Mouse (Mus musculus): ENCODE measurements around the gene Cd47. TPM values are rescaled to one million over a fixed set of nuclear protein-coding genes. Genes with fewer than 3 reads are reported as not detected.
A peak's percentile ranks its signal among the peaks of the same experiment; 100 is the strongest.

Gene Cd47
- 293 to 337 TPM (median 305 TPM) in 3 replicates for total RNA-seq (2017)

DNA sequence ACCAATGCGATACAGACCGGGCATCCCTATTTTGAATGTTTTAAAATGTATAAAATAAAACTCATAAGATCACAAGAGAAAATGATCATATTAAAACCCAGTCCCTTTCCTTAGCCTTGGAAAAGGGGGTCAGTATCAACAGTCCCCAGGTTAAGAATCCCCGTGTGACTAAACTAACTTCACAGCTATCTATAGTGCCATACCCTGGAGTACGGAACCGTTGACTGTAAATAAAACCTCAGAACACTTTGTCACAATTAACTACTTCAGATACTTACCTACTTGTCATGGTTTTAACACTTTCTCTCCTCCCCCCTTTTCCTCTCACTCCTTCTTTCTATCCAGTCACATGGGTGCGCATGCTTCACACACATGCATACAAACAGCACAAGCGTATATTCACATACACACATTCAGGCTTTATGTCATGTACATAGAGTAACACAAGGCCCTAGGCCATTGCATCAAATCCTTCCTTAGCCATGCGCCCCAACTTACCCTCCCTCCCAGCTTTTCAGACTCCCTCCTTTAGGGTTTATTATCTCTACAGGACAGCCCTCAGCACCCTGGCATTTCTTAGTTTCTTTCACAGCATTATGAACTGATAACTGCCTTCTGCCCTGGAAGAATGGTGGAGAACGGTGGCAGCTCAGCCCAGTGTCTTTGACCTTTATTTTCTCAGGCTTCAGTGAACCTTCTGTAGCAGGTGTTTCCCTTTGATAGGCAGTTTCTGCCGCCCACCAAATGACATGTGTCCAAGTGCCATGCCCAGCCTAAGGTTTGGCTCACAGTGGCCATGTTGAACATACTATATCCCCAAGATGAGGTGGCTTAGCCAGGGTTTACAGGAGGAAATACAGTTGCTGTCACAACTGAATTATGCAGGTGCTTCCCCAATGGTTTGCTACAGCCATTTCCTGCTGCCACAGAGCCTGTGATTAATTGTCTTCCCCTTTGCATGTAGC, at the start of gene Cd47:
Gene Cd47 (plus strand): TSS at position 937 of the 965 bp plus-strand sequence.
- ATAC-seq (replicated peaks; ENCODE audit: insufficient number of reproducible peaks, low FRiP score, low TSS enrichment, poor library complexity, severe bottlenecking), result peak; percentile 54

DNA sequence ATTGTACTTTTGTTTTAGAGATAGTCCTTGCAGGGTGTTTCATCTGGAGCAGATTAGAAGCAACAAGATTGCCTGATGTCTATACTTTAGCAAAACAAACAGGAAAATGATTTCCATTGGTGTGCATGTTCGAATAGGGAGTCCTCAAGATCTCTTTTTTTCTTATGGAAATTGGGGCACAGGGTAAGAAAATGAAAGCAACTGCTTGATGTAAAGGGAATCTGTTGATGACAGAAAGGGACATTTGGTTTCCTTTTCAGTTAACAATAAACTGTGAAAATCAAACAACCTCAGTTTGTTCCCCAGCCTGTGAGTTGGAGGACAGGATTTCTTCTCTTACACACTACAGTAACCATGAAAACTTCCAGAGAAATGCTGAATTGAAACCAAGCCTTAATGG, 47.4 kb upstream of the Cd47 start:
- ATAC-seq (replicated peaks; ENCODE audit: insufficient number of reproducible peaks, low FRiP score, low TSS enrichment, poor library complexity, severe bottlenecking), result no peak

DNA sequence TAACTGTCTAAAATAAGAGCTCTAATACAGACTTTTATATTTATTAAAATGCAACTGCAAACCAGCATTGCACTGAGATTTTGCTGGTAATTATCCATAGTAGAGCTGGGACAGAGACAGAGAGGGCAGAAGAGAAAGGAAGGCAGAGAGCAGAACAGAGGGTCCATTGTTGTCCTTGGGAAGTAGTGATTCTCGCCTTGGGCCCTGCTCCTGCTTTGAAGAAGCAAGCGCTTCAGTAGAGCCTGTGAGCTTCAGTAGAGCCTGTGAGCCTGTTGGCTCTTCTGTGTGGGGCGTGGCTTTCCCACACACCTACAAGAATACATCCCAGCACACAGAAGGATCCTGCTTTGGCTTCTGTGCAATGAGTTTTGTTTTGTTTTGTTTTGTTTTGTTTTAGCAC, 47.0 kb upstream of the Cd47 start:
- ATAC-seq (replicated peaks; ENCODE audit: insufficient number of reproducible peaks, low FRiP score, low TSS enrichment, poor library complexity, severe bottlenecking), result no peak

DNA sequence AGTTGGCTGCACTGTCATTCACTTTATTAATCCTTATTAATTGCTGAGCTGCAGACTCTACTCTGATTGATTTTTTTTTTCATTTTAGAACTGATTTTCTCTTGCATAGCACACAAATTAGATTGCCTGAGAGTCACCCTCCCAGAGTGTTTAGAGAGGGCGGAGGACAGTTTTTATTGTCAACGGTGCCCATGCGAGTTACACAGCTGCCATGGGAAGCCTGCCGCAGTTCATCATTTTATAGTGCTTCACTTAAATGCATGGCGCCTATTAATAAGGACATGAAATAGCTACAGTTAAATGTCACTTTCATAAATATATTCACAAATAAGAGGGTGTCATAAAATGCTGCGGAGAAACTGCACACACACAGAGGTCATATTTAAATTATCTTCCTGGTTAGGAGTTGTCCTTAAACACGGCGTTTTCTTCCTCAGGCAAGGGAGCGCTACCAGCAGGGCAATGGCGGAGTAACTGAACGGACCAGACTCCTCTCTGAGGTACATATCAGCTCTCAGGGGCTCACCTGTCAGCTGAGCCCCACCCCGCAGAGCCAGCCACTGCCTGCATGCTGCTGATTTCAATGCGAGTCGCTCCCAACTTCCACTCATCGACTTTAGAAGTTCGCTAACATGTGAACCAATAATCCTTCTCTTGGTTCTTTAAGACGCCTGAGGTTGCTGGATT, 39.7 kb upstream of the Cd47 start:
- ATAC-seq (replicated peaks; ENCODE audit: insufficient number of reproducible peaks, low FRiP score, low TSS enrichment, poor library complexity, severe bottlenecking), result no peak

DNA sequence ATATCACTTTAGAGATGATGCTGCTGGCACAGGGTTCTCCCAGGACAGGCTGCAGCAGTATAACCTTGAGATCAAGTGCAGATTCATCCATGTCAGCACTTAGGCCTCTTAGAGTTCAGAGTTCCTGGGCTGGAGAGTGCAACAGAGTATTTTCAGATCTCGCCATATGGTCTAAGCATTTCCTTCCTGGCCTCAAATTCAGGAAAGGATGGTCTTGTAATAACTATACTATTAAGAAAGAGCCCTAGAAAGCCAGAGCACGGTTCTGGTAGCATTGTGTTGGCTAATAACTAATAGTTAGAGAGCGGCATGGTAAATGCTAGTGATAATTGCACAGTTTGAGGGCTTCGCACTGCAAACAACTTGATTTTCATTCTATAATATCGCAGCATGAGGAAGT, 38.4 kb upstream of the Cd47 start:
- ATAC-seq (replicated peaks; ENCODE audit: insufficient number of reproducible peaks, low FRiP score, low TSS enrichment, poor library complexity, severe bottlenecking), result no peak

DNA sequence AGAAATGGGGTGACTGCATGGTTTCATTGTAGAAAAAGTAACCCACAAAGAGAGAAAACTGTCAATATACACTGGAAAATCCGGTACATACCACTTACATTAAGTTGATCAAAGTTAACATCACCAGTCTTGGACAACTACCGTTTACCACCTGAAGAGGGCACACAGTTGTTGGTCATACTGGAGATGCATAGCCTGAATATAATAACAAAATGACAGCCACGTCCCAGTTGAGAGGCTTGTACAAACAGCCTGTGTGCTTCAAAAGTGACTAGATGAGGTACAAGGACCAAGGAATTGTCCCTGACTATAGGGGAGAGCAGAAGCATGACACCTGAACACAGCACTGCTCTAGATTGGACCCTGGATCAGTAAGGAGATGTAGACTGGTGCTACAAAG, 34.0 kb upstream of the Cd47 start:
- ATAC-seq (replicated peaks; ENCODE audit: insufficient number of reproducible peaks, low FRiP score, low TSS enrichment, poor library complexity, severe bottlenecking), result peak; percentile 87

DNA sequence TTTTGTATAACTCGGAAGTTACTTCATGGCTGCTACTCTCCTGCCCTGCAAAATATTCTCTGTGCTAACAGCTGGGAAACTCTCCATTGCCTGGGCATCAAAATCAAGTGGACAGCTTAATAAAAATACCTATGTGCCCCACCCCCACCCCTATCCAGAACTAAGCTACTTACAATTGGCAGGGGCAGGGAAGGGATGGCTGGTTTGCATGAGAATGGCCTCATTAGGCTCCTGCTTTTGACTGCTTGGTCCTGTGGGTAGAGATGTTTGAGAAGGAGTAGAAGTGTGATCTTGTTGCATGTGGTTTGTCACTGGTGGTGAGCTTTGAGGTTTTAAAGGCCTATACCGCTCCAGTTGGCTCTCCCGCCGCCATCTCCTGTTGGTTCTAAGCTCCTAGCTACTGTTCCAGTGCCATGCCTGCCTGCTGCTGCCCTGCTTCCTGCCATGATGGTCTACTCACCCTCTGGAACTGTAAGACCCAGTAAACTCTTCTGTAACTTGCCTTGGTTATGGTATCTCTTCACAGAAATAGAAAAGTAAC, 31.8 kb upstream of the Cd47 start:
- no peak for ATAC-seq (replicated peaks; ENCODE audit: insufficient number of reproducible peaks, low FRiP score, low TSS enrichment, poor library complexity, severe bottlenecking)

DNA sequence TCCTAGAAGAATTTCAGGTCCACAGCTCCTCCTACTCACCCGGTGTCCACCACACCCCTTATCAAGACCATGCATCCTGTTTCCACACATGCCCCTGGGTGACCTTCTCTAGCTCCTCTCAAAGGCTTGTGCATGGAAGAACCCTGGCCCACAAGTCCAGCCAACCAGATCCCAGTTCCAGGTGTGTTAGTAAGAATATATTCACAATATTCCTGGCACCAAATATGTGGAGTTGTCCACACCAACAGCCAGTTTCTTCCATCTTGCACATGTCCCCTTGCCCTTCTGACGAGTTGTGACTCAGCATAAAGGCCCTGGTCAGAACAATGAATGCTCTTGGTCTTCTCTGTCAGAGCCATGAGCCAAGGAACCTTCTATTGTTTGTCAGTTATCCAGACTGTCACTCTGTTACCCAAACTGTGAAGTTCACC, 30.5 kb upstream of the Cd47 start:
- no peak for ATAC-seq (replicated peaks; ENCODE audit: insufficient number of reproducible peaks, low FRiP score, low TSS enrichment, poor library complexity, severe bottlenecking)

DNA sequence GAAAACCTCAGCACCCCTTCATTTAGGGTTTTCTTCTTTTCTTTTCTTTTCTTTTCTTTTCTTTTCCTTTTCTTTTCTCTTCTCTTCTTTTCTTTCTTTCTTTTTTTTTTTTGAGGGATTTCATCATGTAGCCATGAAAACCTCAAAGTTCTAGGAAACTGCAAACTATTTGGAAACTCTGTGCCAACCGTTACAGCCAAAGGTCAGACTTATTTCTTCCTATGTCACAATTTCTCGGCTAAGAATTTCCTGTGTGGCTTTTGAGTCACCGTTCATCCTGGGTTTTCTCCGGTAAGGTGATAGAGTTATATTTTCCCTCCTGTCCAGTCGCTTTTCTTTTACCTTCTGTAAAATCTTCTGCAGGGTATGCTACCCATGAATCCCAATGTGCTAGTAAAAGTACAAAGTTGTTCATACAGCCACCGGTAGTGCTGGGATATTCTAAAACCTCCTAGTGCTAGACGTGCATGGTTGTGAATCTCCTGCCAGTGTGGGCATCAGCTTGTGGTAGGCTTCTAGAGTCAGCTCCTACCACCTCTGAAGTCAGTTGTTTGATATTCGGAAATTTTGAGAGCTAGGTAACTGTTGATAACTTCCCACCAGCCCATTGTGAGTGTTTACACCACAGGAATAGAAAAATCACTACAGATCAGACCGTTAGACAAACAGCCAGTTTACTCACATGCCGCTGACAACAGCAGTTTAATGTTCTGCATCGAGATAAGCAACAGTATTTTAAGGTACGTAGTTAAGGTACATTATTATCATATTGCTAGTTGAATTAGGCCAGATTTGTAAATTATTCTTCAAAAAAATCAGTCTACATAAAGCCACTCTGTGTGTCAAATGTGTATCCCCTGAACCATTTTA, 29.8 kb upstream of the Cd47 start:
- no peak for ATAC-seq (replicated peaks; ENCODE audit: insufficient number of reproducible peaks, low FRiP score, low TSS enrichment, poor library complexity, severe bottlenecking)

DNA sequence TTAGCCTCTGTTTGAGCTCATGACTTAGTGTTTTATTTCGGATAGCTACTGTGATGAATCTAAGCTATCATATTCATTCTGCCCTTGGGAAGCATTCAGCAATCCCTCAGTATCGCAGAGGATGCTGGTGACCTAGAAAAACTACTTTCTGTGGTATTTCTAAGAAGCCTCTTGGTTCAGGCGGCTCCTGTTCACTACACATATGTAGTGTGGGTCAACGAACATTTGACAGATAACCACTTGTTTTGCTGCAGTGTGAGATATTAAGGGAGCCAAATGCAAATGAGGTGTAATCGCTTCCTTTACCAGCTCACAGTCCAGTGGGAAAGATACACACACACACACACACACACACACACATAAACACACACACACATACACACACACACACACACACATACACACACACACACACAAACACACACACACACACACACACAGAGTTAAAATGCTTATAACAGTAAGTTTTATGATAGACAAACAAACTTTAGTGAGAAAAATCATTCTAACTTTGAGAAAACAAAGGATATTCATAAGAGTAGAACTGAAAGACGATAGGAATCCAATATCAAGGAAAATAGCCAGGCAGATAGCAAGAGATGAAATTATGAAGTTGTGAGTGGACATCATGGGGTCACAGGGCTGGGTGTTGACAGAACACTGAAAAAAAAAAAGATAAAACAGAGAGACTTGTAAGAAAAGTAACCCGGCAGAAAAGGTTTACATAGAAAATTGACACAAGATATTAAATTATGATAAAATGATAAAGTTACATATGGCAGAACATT, 28.5 kb upstream of the Cd47 start:
- no peak for ATAC-seq (replicated peaks; ENCODE audit: insufficient number of reproducible peaks, low FRiP score, low TSS enrichment, poor library complexity, severe bottlenecking)

DNA sequence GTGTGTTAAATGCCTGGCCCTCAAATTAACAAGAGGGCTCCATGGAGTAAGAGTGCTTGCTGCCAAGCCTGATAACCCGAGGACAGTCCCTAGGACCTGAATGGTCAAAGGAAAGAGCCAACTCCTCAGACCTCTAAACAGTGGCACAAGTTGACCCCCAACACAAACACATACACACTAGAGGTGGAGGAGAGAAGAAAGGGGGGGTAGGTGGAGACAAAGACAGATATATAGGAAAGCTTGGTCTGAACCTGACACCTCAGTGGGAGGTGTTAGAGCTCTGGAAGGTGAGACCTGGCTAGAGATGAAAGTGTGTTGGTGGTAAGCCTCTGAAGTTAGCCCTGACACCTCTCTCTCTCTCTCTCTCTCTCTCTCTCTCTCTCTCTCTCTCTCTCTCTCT, 27.8 kb upstream of the Cd47 start:
- peak; percentile 45; the same call in 1 of the 2 replicates for ATAC-seq (replicated peaks; ENCODE audit: insufficient number of reproducible peaks, low FRiP score, low TSS enrichment, poor library complexity, severe bottlenecking)

DNA sequence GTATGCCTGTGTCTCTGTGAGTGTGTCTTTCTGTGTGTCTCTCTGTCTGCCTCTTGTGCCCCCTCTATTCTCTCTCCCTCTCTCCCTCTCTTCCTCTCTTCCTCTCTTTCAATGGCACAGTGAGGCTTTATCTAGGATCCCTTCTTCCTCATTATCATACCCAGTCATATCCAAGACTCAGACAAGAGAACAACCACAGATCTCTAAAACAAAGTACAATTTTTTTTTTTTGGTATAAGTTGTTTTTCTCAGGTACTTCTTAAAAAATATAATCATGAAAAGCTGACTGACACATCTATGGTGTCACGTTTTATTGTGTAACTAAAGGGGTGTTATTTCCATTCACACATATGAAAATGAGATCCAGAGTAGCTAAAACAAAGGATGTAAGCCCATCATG, 27.3 kb upstream of the Cd47 start:
- no peak for ATAC-seq (replicated peaks; ENCODE audit: insufficient number of reproducible peaks, low FRiP score, low TSS enrichment, poor library complexity, severe bottlenecking)

DNA sequence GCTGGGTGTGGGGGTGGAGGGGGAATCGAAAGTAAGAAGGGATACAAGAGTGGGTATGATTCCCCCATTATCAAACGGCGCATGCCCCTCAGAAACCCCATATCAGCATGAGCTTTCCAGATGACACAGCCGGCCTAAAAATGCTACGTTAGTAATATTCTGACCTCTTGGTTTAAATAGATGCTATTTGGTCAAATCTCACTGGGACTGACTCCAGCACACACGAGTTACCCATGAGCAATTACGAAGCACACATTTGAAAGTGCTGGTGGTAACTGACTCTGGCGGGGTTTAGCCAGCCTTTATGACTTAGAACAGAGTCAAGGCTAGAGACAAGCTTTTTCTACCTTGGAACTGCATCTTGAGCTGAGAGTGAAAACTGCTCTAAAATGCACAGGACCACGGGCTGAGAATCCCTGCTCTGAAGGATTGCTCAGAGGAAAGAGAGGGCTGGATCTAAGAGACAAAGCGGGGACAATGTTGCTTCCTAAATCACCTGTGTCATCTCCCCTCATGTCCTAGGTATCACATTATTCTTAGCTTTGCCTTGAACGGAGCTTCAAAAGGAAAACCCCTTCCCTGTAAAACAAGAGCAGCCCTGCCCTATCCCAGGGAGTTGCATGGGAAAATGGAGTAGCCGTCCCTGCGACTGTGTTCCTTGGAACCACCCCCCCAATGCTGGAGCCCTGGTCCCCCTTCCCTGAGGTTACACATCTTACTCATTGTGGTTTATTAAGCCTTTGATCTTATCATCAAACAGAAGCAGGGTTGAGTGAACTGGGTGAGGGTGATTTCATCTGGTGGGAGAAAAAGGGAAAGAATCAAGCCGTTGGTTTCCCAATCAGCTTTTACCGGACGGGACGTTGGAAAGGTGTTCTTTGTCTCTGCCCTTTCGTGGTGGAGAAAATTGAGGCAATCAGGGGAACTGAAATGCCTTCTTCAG, 26.0 kb upstream of the Cd47 start:
- no peak for ATAC-seq (replicated peaks; ENCODE audit: insufficient number of reproducible peaks, low FRiP score, low TSS enrichment, poor library complexity, severe bottlenecking)

DNA sequence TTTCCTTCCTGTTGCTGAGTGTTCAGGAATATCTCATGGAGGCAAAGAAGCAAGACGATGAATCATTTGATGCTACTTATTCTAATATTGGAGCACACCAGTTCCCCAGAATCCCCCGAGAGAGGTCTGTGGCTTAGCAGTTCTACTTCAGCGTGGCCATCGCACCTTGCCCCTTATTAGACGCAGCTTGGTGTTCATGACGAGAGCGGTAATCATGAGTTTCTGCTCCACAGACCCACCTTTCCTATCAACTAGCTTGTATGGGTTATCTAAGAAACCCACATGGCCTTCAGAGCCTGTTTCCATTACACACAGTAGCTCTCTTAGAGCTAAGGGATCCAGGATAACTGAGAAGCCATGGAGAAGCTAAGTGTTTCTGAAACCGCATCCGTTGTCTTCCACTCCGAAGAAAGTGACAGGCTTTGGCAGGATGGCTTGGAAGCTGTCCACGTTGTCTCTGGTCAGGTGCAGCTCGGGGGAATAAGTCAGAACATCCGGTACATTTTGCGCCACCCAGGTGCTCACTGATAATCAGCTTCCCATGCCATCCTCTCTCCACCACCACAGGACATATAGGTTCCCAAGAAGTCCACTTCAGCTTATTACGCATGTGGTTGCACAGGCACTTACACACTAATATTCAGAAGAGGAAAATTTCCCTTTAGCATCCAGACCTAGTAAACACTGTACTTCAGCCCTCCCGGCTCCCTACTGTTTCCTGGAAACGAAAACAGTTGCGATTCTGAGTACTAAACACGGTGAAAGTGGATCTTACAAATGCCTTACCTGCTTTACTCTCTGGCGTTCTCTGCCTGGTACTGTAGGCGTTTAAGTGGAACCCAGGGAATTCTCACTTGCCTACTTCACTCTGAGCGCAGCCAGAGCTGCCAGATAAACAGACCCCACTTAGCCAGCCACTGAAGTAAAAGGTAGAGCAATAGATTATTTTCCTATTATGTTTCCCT, 25.0 kb upstream of the Cd47 start:
- ATAC-seq (replicated peaks; ENCODE audit: insufficient number of reproducible peaks, low FRiP score, low TSS enrichment, poor library complexity, severe bottlenecking), result no peak

DNA sequence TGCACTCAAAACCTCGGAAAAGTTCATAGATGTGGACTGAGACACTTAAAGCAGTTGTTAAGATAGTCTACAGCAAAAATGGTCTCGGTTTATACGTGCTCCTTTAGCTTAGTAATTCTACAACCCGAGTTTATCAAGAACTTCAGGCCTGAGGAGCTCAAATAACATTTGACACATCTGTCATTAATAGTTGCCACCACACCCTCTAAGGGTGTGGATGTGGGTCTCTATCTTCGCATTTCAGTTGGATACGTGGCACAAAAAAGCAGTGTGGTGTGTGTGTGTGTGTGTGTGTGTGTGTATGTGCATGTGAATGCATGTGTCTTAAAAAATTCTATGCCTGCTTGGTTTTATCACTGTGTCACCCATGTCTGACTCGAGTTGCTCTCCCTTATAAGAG, 23.4 kb upstream of the Cd47 start:
- no peak for ATAC-seq (replicated peaks; ENCODE audit: insufficient number of reproducible peaks, low FRiP score, low TSS enrichment, poor library complexity, severe bottlenecking)

DNA sequence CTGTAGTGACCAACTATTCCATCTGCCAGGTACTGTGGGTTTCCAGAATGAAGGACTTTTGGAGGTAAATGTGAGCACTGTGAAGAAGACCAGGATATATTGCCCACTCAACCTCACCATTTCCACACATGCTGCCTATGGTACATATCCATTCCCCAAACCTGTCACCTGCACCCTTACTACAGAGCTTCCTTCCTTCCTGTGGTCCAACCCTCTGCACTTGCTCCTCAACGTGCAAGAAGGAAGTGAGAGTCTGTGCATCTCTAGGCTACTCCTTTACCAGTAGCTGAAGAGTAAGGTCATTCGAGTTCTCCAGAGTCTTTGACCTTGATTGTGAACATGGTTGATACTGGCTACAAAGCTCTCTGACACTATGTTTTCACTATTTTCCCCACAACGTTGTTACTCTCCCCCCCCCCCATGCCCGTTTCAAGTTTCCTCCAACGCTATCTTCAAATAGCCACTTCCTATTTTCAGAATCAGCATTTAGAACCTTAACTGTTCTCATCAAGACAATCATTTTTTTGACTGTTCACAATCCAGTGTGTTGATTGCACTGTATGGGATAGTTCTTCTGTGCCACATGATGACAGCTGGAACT, 18.7 kb upstream of the Cd47 start:
- peak; percentile 82 for ATAC-seq (replicated peaks; ENCODE audit: insufficient number of reproducible peaks, low FRiP score, low TSS enrichment, poor library complexity, severe bottlenecking)
